Mouse (Mus musculus) splenic B cell, adult 2 months (primary cell): ENCODE data around the gene Fat3.

Source experiments
- DNase-seq: peaks from one replicate; pipeline ENCODE4 v3.0.0-alpha.2; 2011; ENCODE audit warnings: low read depth, low spot score
- H3K27me3 ChIP-seq: 2 replicates; pipeline ENCODE4 v1.6.1; 2012; ENCODE audit warnings: mild to moderate bottlenecking, low read length, moderate library complexity, mixed read lengths; ENCODE audit not compliant: control insufficient read depth, poor library complexity, insufficient read depth, severe bottlenecking
- H3K36me3 ChIP-seq: 2 replicates; pipeline ENCODE4 v1.6.1; 2012; ENCODE audit warnings: mild to moderate bottlenecking, low read length, moderate library complexity, mixed read lengths; ENCODE audit not compliant: control insufficient read depth, poor library complexity, insufficient read depth, severe bottlenecking

The Fat3 gene

GRCm38 (mm10) chr9:16501186-16501711 lies at the start of gene Fat3:
Fat3 (minus strand) TSS chr9:16501285.
- Histone ChIP-seq H3K27me3 (peaks cover 3% of the 10 kb centered on the region), H3K36me3 (no peaks in the 10 kb centered on the region)
- no peak for DNase-seq

GRCm38 (mm10) chr9:16532884-16533283 lies 31.8 kb upstream of the Fat3 start:
- Histone ChIP-seq H3K36me3 (no peaks in the 10 kb centered on the region), H3K27me3 (no peaks in the 10 kb centered on the region)
- no peak for DNase-seq

GRCm38 (mm10) chr9:16517543-16517942 lies 16.5 kb upstream of the Fat3 start:
- Histone ChIP-seq H3K36me3 (no peaks in the 10 kb centered on the region), H3K27me3 (no peaks in the 10 kb centered on the region)
- no peak for DNase-seq

- Histone ChIP-seq H3K36me3 (no peaks in the 10 kb centered on the region), H3K27me3 (no peaks in the 10 kb centered on the region)
- no peak for DNase-seq
Measured at GRCm38 (mm10) chr9:16512005-16512404, 10.9 kb upstream of the Fat3 start.

- no peak for DNase-seq
- no peaks in the 10 kb centered on the region for H3K36me3 ChIP-seq
- peaks cover 3% of the 10 kb centered on the region for H3K27me3 ChIP-seq
Measured at GRCm38 (mm10) chr9:16503776-16504175, 2.7 kb upstream of the Fat3 start.

GRCm38 (mm10) chr9:16502673-16503343 lies 1.7 kb upstream of the Fat3 start:
- Histone ChIP-seq H3K27me3 (peaks cover 3% of the 10 kb centered on the region), H3K36me3 (no peaks in the 10 kb centered on the region)
- DNase-seq = no peak

GRCm38 (mm10) chr9:16501990-16502672 lies 1.0 kb upstream of the Fat3 start:
- no peaks in the 10 kb centered on the region for H3K36me3 ChIP-seq
- DNase-seq = no peak
- peaks cover 3% of the 10 kb centered on the region for H3K27me3 ChIP-seq

- no peak for DNase-seq
- Histone ChIP-seq H3K36me3 (no peaks in the 10 kb centered on the region), H3K27me3 (peaks cover 3% of the 10 kb centered on the region)
Measured at GRCm38 (mm10) chr9:16500382-16501185, 501 bp downstream of the Fat3 start.

- Histone ChIP-seq H3K36me3 (no peaks in the 10 kb centered on the region), H3K27me3 (peaks cover 3% of the 10 kb centered on the region)
- no peak for DNase-seq
Measured at GRCm38 (mm10) chr9:16499621-16500381, 1.3 kb downstream of the Fat3 start.

- DNase-seq = no peak
- H3K36me3 ChIP-seq = no peaks in the 10 kb centered on the region
- H3K27me3 ChIP-seq = peaks cover 3% of the 10 kb centered on the region
Measured at GRCm38 (mm10) chr9:16498876-16499275, 2.2 kb downstream of the Fat3 start.

- peaks cover 3% of the 10 kb centered on the region for H3K27me3 ChIP-seq
- H3K36me3 ChIP-seq = no peaks in the 10 kb centered on the region
- no peak for DNase-seq
Measured at GRCm38 (mm10) chr9:16497361-16497760, 3.7 kb downstream of the Fat3 start.

GRCm38 (mm10) chr9:16496331-16496730 lies 4.8 kb downstream of the Fat3 start:
- Histone ChIP-seq H3K27me3 (peaks cover 3% of the 10 kb centered on the region), H3K36me3 (no peaks in the 10 kb centered on the region)
- DNase-seq = no peak

- H3K36me3 ChIP-seq = no peaks in the 10 kb centered on the region
- no peak for DNase-seq
- no peaks in the 10 kb centered on the region for H3K27me3 ChIP-seq
Measured at GRCm38 (mm10) chr9:16489661-16490060, 11.4 kb downstream of the Fat3 start.

- DNase-seq = no peak
- H3K27me3 ChIP-seq = no peaks in the 10 kb centered on the region
- H3K36me3 ChIP-seq = no peaks in the 10 kb centered on the region
Measured at GRCm38 (mm10) chr9:16487565-16487964, 13.5 kb downstream of the Fat3 start.
